Mouse (Mus musculus) thymus, adult 2 months (tissue): ENCODE data around the gene Rab37. TPM values are rescaled to one million over a fixed set of nuclear protein-coding genes. Genes with fewer than 3 reads are reported as not detected.

ENCODE experiments used
- DNase-seq: peaks from one replicate; pipeline ENCODE4 v3.0.0; 2021
- H3K27ac ChIP-seq: fragments of 200-500 bp; 2 replicates; pipeline ENCODE4 v1.5.1; 2012; ENCODE audit warnings: low read length, control low read depth; ENCODE audit not compliant: control insufficient read depth, insufficient read depth
- H3K27me3 ChIP-seq: fragments of 200-500 bp; 2 replicates; pipeline ENCODE4 v1.6.1; 2012; ENCODE audit warnings: mild to moderate bottlenecking, low read length, moderate library complexity, mixed read lengths; ENCODE audit not compliant: control insufficient read depth, insufficient read depth
- H3K36me3 ChIP-seq: fragments of 200-500 bp; 2 replicates; pipeline ENCODE4 v1.6.1; 2012; ENCODE audit warnings: mild to moderate bottlenecking, low read length, moderate library complexity; ENCODE audit not compliant: control insufficient read depth, insufficient read depth
- H3K4me1 ChIP-seq: fragments of 200-500 bp; replicated peaks from 2 replicates; pipeline ENCODE4 v1.6.1; 2012; ENCODE audit warnings: low read length; ENCODE audit not compliant: control insufficient read depth, insufficient read depth
- H3K4me3 ChIP-seq: fragments of 200-500 bp; 2 replicates; pipeline ENCODE4 v1.5.1; 2012; ENCODE audit warnings: mild to moderate bottlenecking, low read length, control low read depth, moderate library complexity; ENCODE audit not compliant: control insufficient read depth, insufficient read depth
- CTCF ChIP-seq: fragments of 200-500 bp; IDR thresholded peaks from 2 replicates; pipeline ENCODE4 v1.5.1; 2012; ENCODE audit warnings: mild to moderate bottlenecking, control low read depth, low read length, moderate library complexity, borderline replicate concordance; ENCODE audit not compliant: control insufficient read depth, poor library complexity, insufficient read depth; ENCODE audit errors: extremely low read depth
- POLR2A ChIP-seq: fragments of 200-500 bp; IDR thresholded peaks from 2 replicates; pipeline ENCODE4 v1.6.1; 2012; ENCODE audit warnings: mild to moderate bottlenecking, low read length, control low read depth, moderate library complexity; ENCODE audit not compliant: control insufficient read depth, poor library complexity, insufficient read depth; ENCODE audit errors: extremely low read depth
- WGBS: fragments of 180-500 bp; shearing (Covaris S2); methylation state at CpG from one replicate; pipeline ENCODE4 v1.1.7; 2018; 5-methylcytosine and 5-hydroxymethylcytosine counted together
- polyA plus RNA-seq: library from polyadenylated mRNA; depleted of rRNA; stranded (reverse); fragments of >200 nt; gene quantifications from 2 replicates; pipeline ENCODE4 v1.2.3, GENCODE M21; 2012

Rab37 gene
- polyA plus RNA-seq, 1 experiment: 18.3 TPM

DNA sequence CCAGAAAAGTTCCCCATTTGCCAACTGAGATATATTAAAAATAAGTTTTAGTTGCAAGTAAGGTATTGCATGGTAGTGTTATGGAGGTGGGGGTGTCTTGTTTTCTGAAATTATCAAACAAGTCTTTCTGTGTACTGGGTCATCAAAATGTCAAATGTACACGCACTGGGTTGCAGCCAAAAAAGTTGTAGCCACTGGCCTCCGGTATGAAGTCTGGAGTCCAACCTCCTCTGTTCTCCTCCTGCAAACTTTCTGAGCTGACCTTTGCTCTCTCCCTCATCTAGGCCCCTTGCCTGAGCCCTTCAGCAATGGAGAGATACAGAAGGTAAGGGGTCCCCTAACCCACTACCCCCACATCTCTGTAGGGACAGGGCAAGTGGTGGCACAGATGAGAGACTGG is 87.5 kb downstream of the Rab37 start:
- DNase-seq: no peak
- 94% methylated on average over 2 of the region's 2 CpGs for WGBS
- peaks cover 70% of the 10 kb centered on the region for H3K36me3 ChIP-seq

DNA sequence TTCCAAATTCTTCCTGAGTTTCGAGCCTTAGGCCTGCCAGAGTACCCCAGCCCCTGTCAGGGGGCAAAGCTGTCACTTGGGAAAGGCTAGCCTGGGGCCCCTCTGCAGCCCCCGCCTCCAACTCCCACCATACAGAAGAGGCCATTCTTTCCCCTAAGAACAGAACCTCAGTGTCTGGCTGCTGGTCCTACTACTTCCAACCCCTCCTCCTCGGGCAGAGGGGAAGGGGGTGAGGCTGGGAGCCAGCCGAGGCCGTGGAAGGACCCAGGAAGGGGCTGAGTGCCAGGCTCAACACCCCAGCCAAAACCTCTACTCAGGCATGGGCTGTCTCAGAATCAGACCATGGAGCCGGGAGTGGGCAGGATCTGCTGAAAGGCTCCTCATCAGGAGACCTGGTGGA is 88.0 kb downstream of the Rab37 start:
- TF ChIP-seq POLR2A (no peak), CTCF (no peak)
- 94% methylated on average over 6 of the region's 6 CpGs for WGBS
- no peak for DNase-seq
- H3K27ac ChIP-seq: no peak overlapping the region
- H3K27me3 ChIP-seq: no peaks in the 10 kb centered on the region
- peaks cover 70% of the 10 kb centered on the region for H3K36me3 ChIP-seq
- no peak overlapping the region for H3K4me3 ChIP-seq
- H3K4me1 ChIP-seq: peaks cover 12% of the 10 kb centered on the region

More for the DNA sequence above, 87.5 kb downstream of the Rab37 start:
- Histone ChIP-seq H3K27ac (no peak overlapping the region), H3K27me3 (no peaks in the 10 kb centered on the region), H3K4me1 (peaks cover 14% of the 10 kb centered on the region), H3K4me3 (no peak overlapping the region)
- TF ChIP-seq POLR2A (no peak), CTCF (no peak)

DNA sequence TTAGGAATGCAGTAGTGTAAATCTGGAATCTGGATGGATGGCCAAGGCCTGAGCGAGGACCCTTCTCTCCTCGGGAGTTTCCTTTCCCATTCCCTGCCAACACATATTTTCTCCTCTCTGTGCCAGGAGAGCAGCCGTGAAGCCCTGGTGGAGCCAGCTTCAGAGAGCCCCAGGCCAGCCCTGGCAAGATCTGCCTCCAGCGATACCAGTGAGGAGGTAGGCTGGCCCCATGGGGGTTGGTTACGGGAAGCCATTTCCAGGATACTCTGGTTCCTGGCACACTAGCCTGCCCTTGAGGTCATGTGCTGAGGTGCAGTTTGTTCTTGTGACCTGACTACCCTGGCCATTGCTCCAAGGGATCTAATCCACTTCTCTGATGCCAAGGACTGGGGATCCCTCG is 88.7 kb downstream of the Rab37 start:
- no peak for DNase-seq
- WGBS: 93% methylated on average over 6 of the region's 6 CpGs
- Histone ChIP-seq H3K4me1 (peaks cover 12% of the 10 kb centered on the region), H3K27me3 (no peaks in the 10 kb centered on the region), H3K4me3 (no peak overlapping the region), H3K27ac (no peak overlapping the region), H3K36me3 (peaks cover 70% of the 10 kb centered on the region)
- TF ChIP-seq POLR2A (no peak), CTCF (no peak)

DNA sequence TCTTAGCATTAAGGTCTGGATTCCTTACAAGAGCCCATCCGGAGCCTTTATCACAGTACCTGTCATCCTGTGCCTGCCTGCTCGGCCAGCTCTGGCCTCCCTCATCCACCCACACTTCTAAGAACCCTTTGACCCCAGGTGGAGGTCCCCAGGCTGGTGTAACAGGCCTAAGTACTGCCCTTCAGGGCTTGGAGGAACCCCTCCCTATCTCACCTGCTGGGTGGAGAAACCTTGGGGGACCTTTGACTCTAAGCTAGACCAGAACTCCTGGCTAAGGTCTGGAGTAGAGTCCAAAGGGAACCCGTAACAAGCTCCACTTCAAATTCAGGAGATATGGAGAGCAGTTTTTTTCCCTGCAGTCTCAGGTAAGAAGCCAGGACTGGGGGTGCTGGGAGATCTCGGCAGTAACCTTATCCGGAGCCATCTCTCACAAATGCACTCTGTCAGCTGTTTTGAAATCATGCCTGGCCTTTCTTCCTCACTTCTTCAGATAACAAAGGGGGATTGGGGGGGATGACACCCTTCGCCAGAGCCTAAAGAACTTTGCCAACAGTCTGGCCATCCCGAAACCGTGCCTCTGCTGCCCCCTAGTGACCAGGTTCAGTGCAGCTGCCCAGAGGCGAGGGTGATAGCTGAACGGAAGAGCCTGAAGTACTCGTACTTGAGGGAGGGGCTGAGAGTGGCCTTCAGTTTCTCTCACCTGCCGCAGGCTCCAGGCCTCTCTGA is 90.8 kb downstream of the Rab37 start:
- no peaks in the 10 kb centered on the region for H3K27me3 ChIP-seq
- DNase-seq: peak; percentile 92
- no peak overlapping the region for H3K27ac ChIP-seq
- TF ChIP-seq POLR2A: no peak
- TF ChIP-seq CTCF: peak; percentile 92
- peaks cover 19% of the 10 kb centered on the region for H3K4me1 ChIP-seq
- peaks cover 50% of the 10 kb centered on the region for H3K36me3 ChIP-seq
- 36% methylated on average over 12 of the region's 12 CpGs for WGBS
- H3K4me3 ChIP-seq: no peak overlapping the region

DNA sequence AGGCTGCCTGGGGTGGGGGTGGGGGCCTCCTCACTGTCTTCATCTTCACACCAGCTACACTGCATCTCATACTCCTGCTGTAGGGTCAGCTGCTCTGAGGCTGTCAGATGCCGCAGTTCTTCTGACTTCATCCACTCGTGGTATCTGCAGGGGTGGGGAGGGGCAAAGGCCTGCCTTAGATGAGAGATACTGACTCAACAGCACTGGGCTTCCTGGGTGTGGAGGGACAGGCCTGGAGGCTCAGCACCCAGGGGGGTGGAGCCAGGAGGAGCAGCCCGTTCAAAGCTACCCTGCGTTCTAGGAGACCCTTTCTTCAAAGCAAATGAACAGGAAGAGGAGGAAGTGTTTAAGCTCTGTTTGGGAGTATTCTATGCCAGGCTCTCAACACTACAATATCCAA is 93.7 kb downstream of the Rab37 start:
- no peak for TF ChIP-seq POLR2A
- no peak for TF ChIP-seq CTCF
- H3K36me3 ChIP-seq: peaks cover 21% of the 10 kb centered on the region
- DNase-seq: no peak

DNA sequence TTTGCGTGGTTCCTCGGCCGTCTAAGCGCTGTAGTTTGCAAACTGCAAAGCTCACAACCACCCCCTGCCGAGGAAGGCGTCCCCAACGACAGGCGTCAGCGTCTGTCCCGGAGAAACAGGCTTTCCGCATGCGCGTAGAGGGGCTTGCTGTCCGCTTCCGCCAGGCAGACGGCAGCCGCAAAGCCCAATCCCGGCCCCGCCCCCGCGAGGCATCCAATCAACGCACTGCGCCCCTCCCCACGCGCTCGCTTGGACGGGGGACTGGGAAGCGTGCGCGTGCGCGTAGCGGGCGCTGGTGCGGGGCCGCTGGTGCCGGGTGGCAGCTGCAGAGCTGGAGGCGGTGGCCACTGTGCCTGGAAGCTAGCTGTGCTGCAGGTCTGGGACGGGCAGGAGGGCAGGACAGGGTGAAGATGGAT is 96.0 kb downstream of the Rab37 start, which contains the start of gene Tmem104:
Tmem104 (plus strand) TSS at position 264 of the 416 bp plus-strand sequence.
- peak within 1 kb of the TSS; percentile 47 for H3K27ac ChIP-seq
- no peaks in the 10 kb centered on the region for H3K36me3 ChIP-seq
- peak within 1 kb of the TSS; percentile 61 for H3K4me3 ChIP-seq
- peaks cover 41% of the 10 kb centered on the region for H3K4me1 ChIP-seq
- H3K27me3 ChIP-seq: no peaks in the 10 kb centered on the region
- TF ChIP-seq CTCF: peak; percentile 78
- TF ChIP-seq POLR2A: peak; percentile 91
- under 1% methylated on average over 39 of the region's 39 CpGs for WGBS
- DNase-seq: peak; percentile 100

More for the DNA sequence above, 93.7 kb downstream of the Rab37 start:
- Histone ChIP-seq H3K4me1 (peaks cover 36% of the 10 kb centered on the region), H3K4me3 (no peak overlapping the region), H3K27ac (no peak overlapping the region; the same call in 1 of the 2 replicates), H3K27me3 (no peaks in the 10 kb centered on the region)
- 25% methylated on average over 4 of the region's 4 CpGs for WGBS
